Mouse (Mus musculus): Measurements from ENCODE around the gene Gfpt1. TPM values are rescaled to one million over a fixed set of nuclear protein-coding genes. Genes with fewer than 3 reads are reported as not detected.

Gene Gfpt1
- 20.2 and 25.2 TPM in 2 replicates for polyA plus RNA-seq (2012; rRNA removed)

DNA sequence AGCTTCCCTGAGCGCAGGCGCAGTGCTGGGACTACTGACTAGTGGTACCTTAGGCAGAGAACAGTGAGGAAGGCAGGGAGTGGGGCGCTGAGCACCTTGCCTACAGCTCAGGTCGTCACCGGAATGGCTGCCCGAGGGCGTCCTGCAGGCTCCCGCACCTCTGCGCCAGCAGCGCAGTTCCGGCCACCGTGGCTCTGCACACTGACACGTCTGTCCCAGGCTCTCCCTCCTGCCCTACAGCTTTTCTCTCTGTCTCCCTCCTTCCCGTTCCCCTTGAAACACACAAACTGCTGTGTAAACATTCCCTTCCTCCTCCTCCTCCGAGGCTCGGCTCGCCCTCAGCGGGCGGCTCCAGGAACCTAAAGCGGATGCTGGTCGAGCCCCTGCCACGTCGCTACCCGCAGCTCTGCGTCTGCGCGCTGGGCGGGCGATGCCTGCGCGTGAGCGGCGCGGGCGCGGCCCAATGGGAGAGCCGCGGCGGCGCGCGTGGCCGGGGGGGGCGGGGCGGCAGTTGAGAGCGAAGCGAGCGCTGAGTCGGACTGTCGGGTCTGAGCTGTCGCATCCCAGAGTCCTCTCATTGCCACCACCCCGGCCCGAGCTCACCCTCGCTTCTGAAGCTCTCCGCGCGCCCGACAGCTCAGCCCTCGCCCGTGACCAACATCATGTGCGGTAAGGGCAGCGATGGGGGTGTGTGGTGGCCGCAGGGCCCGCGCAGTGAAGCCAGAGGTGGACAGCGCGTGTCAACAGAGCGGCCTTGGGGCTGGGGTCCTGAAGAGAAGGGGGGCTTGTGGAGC is at the start of gene Gfpt1:
Gene Gfpt1, plus strand, starts transcription at position 510 of the 794 bp plus-strand sequence.

DNA sequence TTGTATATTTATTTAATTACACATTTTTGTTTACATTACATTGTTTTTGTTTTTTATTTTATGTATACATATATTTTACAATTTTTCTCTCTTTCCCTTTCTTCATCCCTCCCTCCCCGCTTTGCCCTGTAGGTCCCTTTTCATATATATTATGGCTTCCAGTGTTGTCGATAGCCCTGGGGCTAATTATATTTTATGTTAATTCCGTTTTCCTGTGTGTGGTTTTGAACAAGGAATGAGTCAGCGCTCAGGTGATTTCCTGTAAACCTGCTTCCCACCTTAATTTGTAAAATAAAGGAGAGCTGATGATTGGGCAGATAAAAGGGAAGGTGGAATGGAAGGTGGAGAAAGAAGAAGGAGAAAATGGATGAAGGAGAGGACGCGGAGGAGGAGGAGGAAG is 33.8 kb upstream of the Gfpt1 start, which contains the start of gene Nfu1:
Gene Nfu1, plus strand, starts transcription at position 350 of the 400 bp plus-strand sequence.

DNA sequence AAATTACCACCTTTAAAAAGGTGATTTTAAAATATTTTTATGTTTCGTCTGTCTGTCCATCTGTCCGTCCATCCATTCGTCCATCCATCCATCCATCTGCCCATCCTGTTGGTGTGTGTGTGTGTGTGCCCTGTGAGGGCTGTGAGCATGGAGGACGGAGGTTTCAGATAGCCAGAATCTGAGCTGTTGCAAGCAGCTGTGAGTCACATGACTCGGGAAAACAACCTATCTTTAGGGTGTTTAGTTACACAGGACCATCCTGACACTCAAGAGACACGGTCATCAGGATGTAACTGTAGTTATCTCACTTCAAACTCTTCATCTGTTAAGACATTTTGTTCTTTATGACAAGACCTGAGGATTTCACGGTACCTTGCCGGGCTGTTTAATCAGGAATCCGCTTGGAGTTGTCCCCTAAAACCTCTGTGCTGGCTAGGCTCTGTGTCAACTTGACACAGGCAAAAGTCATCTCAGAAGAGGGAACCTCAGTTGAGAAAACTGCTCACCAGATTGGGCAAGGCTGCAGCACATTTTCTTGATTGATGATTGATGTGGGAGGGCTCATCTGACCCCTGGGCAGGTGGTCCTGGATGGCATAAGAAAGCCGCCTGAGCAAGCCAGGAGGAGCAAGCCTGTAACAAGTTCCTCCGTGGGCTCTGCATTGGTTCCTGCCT is 61.6 kb downstream of the Gfpt1 start, which contains the start of gene D6Ertd527e:
Gene D6Ertd527e, plus strand, starts transcription at position 624 of the 674 bp plus-strand sequence.

Other genes with a start within 250 kb of the Gfpt1 start
- gene Anxa4, start 249.3 kb upstream of the Gfpt1 start, polyA plus RNA-seq (2012; rRNA removed): 8.8 and 11.1 TPM in 2 replicates
- gene Aak1, start 193.3 kb upstream of the Gfpt1 start, polyA plus RNA-seq (2012; rRNA removed): 22.1 and 28.8 TPM in 2 replicates
- gene Nfu1, start 33.6 kb upstream of the Gfpt1 start, polyA plus RNA-seq (2012; rRNA removed): 57.5 and 104 TPM in 2 replicates
- gene D6Ertd527e, start 61.9 kb downstream of the Gfpt1 start, polyA plus RNA-seq (2012; rRNA removed): 0.24 and 0.34 TPM in 2 replicates

All from central nervous system, embryonic 11.5 days (tissue).